Mouse (Mus musculus) neural tube, embryonic 11.5 days (tissue): ENCODE measurements around the gene Socs2. TPM values are rescaled to one million over a fixed set of nuclear protein-coding genes. Genes with fewer than 3 reads are reported as not detected.
"Not testable (repeated sequence)": the region's sequence is repeated elsewhere in the genome, so short reads cannot be mapped to it uniquely, and the experiment has no call there.

Experiments
- ATAC-seq: fragments of 200-750 bp; cut with Nextera tagmentation; 2 replicates; pipeline ENCODE4 v1.8.0; 2017; ENCODE audit warnings: moderate number of reproducible peaks, mild to moderate bottlenecking, moderate TSS enrichment, moderate library complexity; ENCODE audit not compliant: insufficient read depth, low FRiP score, low TSS enrichment
- DNase-seq: peaks from one replicate; pipeline ENCODE4 v3.0.0-alpha.2; 2015; ENCODE audit warnings: low spot score
- H3K27ac ChIP-seq: fragments of 300-500 bp; sonication (generic); 2 replicates; pipeline ENCODE4 v1.5.1; 2014; ENCODE audit warnings: low read depth, mild to moderate bottlenecking, low read length
- H3K27me3 ChIP-seq: fragments of 300-500 bp; sonication (generic); 2 replicates; pipeline ENCODE4 v1.6.1; 2014; ENCODE audit warnings: mild to moderate bottlenecking, low read length, mixed read lengths; ENCODE audit not compliant: control insufficient read depth, insufficient read depth
- H3K36me3 ChIP-seq: fragments of 300-500 bp; sonication (generic); 2 replicates; pipeline ENCODE4 v1.6.1; 2014; ENCODE audit warnings: mild to moderate bottlenecking, low read length, moderate library complexity, mixed read lengths; ENCODE audit not compliant: control insufficient read depth, insufficient read depth
- H3K4me1 ChIP-seq: fragments of 300-500 bp; sonication (generic); 2 replicates; pipeline ENCODE4 v1.6.1; 2014; ENCODE audit warnings: low read length, mixed read lengths; ENCODE audit not compliant: control insufficient read depth, insufficient read depth
- H3K4me2 ChIP-seq: fragments of 300-500 bp; sonication (generic); 2 replicates; pipeline ENCODE4 v1.6.1; 2014; ENCODE audit warnings: low read depth, mild to moderate bottlenecking, moderate library complexity
- H3K4me3 ChIP-seq: fragments of 300-500 bp; sonication (generic); 2 replicates; pipeline ENCODE4 v1.5.1; 2014; ENCODE audit warnings: low read depth, low read length
- H3K9ac ChIP-seq: fragments of 300-500 bp; sonication (generic); 2 replicates; pipeline ENCODE4 v1.6.1; 2014; ENCODE audit warnings: mild to moderate bottlenecking, low read length
- H3K9me3 ChIP-seq: fragments of 300-500 bp; sonication (generic); 2 replicates; pipeline ENCODE4 v1.6.1; 2016; ENCODE audit warnings: low read length; ENCODE audit not compliant: control insufficient read depth
- WGBS: fragments of 180-500 bp; shearing (Covaris S2); extraction: QIAGEN DNeasy Blood & Tissue Kit; methylation state at CpG from one replicate; pipeline ENCODE4 v1.1.7; 2014; 5-methylcytosine and 5-hydroxymethylcytosine counted together
- polyA plus RNA-seq: library from polyadenylated mRNA; unstranded; fragments of >200 nt; fragmentation: Nextera tagmentation; extraction: Ambion mirVana; gene quantifications from 2 replicates; pipeline ENCODE4 v1.2.1, GENCODE M21; 2014

The Socs2 gene
- polyA plus RNA-seq, 1 experiment from 2014 or later = 46.0 TPM

- Histone ChIP-seq H3K27me3 (no peaks in the 10 kb centered on the region), H3K9me3 (no peaks in the 10 kb centered on the region), H3K9ac (no peak overlapping the region), H3K4me2 (no peak overlapping the region), H3K36me3 (no peaks in the 10 kb centered on the region), H3K4me3 (no peak overlapping the region), H3K4me1 (no peaks in the 10 kb centered on the region), H3K27ac (no peak overlapping the region)
- DNase-seq (no peak), ATAC-seq (no peak)
- 93% methylated on average over 9 of the region's 9 CpGs for WGBS
Observed at GRCm38 (mm10) chr10:95390871-95391270, 26.1 kb downstream of the Socs2 start.

- H3K36me3 ChIP-seq, ATAC-seq, H3K4me1 ChIP-seq, H3K9ac ChIP-seq, H3K27ac ChIP-seq, H3K27me3 ChIP-seq, H3K4me3 ChIP-seq, DNase-seq, H3K9me3 ChIP-seq, H3K4me2 ChIP-seq: not testable (repeated sequence)
- 90% methylated on average over 5 of the region's 5 CpGs for WGBS
Observed at GRCm38 (mm10) chr10:95389805-95390204, 27.2 kb downstream of the Socs2 start.

DNA sequence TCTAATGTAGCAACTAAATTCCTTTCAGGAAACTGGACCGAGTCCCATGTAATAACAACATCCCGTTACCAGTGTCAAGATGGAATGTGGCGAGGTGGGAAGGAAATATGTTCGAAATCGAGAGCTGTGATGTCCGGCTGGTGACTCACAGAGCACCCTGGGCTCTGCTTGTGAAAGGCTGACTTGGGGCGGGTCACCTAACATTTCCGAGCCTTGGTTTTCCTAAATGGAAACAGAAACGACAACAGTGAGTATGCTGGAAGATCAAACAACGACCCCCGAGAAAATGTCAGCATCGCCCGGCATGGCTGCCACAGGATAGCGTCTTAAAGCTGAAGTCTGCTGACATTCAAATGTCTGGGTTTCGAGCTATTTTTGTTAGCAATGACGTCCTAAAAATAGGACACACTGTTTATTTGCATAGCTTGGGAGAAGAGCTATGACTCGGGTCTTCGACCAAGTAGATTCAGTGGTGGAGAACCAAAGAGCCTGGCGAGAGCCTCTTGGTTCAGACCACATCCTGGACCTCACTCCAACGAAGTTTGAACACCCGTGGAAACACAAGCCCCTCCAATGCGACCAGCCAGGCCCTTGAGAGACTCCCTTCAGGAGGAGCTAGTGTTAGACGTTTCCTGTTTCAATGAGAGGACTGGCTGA lies 28.0 kb downstream of the Socs2 start:
- Histone ChIP-seq H3K4me2 (no peak overlapping the region), H3K9ac (no peak overlapping the region), H3K36me3 (no peaks in the 10 kb centered on the region), H3K27ac (no peak overlapping the region), H3K4me1 (no peaks in the 10 kb centered on the region), H3K9me3 (no peaks in the 10 kb centered on the region), H3K4me3 (no peak overlapping the region), H3K27me3 (no peaks in the 10 kb centered on the region)
- 81% methylated on average over 23 of the region's 23 CpGs for WGBS
- DNase-seq (no peak), ATAC-seq (no peak)

- H3K9ac ChIP-seq = no peak overlapping the region
- H3K27me3 ChIP-seq = no peaks in the 10 kb centered on the region
- ATAC-seq (no peak), DNase-seq (no peak)
- 88% methylated on average over 6 of the region's 6 CpGs for WGBS
- H3K9me3 ChIP-seq = no peaks in the 10 kb centered on the region
- H3K4me2 ChIP-seq = no peak overlapping the region
- H3K4me3 ChIP-seq = no peak overlapping the region
- H3K36me3 ChIP-seq = no peaks in the 10 kb centered on the region
- no peak overlapping the region for H3K27ac ChIP-seq
- no peaks in the 10 kb centered on the region for H3K4me1 ChIP-seq
Observed at GRCm38 (mm10) chr10:95386527-95386926, 30.5 kb downstream of the Socs2 start.

DNA sequence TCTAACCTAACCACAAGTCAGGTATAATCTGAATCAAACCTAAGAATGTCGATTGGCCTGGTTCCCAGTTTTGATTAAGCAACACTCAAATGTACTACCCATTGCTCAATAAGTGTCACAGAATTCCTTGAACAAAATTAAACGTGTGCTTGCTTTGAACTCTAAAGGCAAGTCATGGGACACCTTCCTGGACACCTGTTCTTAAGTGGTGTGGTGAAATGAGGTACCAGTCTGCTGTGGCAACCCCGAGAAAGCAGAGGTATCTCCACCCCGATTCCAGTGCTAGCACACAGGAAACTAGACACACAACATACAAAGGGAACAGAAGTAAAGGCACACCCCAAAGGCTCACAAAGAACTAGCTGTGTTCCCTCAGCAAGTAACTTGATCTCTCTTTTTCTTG lies 31.2 kb downstream of the Socs2 start:
- ATAC-seq (no peak), DNase-seq (no peak)
- 86% methylated on average over 4 of the region's 4 CpGs for WGBS
- no peak overlapping the region for H3K9ac ChIP-seq
- H3K4me3 ChIP-seq = no peak overlapping the region
- no peak overlapping the region for H3K27ac ChIP-seq
- no peaks in the 10 kb centered on the region for H3K27me3 ChIP-seq
- no peaks in the 10 kb centered on the region for H3K4me1 ChIP-seq
- H3K9me3 ChIP-seq = no peaks in the 10 kb centered on the region
- no peak overlapping the region for H3K4me2 ChIP-seq
- H3K36me3 ChIP-seq = no peaks in the 10 kb centered on the region

DNA sequence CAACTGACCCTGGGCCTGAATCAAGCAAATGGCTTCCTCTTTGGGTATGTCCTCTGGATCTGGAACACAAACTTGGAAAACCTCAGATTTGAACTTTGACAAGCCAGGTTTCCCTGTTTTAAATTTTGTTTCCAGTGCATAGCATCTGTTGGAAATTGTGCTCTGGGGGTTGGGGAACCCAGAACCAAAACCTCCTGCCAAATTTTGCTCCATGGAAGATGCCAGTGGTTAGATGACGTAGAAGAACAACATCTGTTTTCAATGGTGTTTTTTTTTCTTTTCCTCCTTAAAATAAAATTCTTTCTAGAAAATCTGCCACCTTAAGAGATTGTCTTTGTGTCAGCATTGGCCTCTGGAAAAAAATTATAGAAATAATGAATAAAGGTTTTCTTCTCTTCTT lies 31.9 kb downstream of the Socs2 start:
- no peaks in the 10 kb centered on the region for H3K27me3 ChIP-seq
- H3K36me3 ChIP-seq = no peaks in the 10 kb centered on the region
- H3K9me3 ChIP-seq = no peaks in the 10 kb centered on the region
- 88% methylated on average over 1 of the region's 1 CpGs for WGBS
- H3K27ac ChIP-seq = no peak overlapping the region
- DNase-seq = no peak
- H3K4me3 ChIP-seq = no peak overlapping the region
- H3K9ac ChIP-seq = no peak overlapping the region
- no peak for ATAC-seq
- no peak overlapping the region for H3K4me2 ChIP-seq
- no peaks in the 10 kb centered on the region for H3K4me1 ChIP-seq

- DNase-seq (no peak), ATAC-seq (no peak)
- Histone ChIP-seq H3K4me2 (no peak overlapping the region), H3K9ac (no peak overlapping the region), H3K36me3 (no peaks in the 10 kb centered on the region), H3K4me3 (no peak overlapping the region), H3K4me1 (no peaks in the 10 kb centered on the region), H3K27ac (no peak overlapping the region), H3K27me3 (no peaks in the 10 kb centered on the region), H3K9me3 (no peaks in the 10 kb centered on the region)
- WGBS = 89% methylated on average over 8 of the region's 8 CpGs
Observed at GRCm38 (mm10) chr10:95384446-95384845, 32.5 kb downstream of the Socs2 start.

DNA sequence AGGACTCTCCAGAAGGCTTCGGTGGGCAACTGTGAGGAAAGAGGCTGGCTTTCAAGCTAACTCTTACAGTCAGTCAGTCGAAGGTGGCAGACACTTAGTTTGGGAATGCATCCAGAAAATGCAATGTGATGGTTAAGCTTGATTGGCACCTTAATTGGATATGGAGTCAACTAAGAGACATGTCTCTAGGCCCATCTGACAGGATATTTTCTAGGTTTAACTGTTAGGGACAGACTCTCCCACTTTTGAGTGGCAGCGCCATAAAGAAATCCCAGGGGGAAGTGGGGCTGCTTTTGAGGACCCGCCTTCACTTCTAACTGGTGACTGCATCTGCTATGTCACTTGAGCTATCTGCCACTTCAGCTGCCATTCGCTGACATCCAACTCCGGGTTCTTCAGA lies 43.6 kb downstream of the Socs2 start:
- ATAC-seq = no peak
- no peaks in the 10 kb centered on the region for H3K27me3 ChIP-seq
- H3K27ac ChIP-seq = no peak overlapping the region
- no peak overlapping the region for H3K9ac ChIP-seq
- no peaks in the 10 kb centered on the region for H3K36me3 ChIP-seq
- no peaks in the 10 kb centered on the region for H3K9me3 ChIP-seq
- H3K4me2 ChIP-seq = no peak overlapping the region
- H3K4me3 ChIP-seq = no peak overlapping the region
- no peaks in the 10 kb centered on the region for H3K4me1 ChIP-seq
- WGBS = 90% methylated on average over 6 of the region's 6 CpGs
- no peak for DNase-seq

DNA sequence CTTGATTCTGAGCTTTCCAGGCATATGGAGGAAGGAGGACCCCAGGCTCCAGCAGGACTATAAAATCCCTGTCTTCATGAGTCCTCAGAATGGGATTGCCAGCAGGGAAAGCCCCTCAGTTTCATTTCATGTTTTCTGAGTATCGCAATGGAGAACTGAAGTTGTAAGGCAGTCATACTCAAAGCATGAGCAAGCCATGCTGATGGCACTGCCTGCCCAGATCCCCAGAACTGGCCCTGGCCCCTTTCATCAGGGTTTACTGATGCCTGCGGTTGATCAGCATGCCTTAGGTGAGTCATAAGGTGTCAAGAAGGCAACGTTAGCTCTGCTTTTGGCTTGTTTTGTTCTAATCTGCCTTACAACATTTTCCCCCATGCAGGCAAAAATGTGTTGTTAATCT lies 45.0 kb downstream of the Socs2 start:
- Histone ChIP-seq H3K4me1 (no peaks in the 10 kb centered on the region), H3K27me3 (no peaks in the 10 kb centered on the region), H3K9ac (no peak overlapping the region), H3K36me3 (no peaks in the 10 kb centered on the region), H3K4me2 (no peak overlapping the region), H3K9me3 (no peaks in the 10 kb centered on the region), H3K27ac (no peak overlapping the region), H3K4me3 (no peak overlapping the region)
- no peak for ATAC-seq
- WGBS = 89% methylated on average over 3 of the region's 3 CpGs
- DNase-seq = no peak
